Mouse (Mus musculus): ENCODE data around the gene Olfr635. TPM values are rescaled to one million over a fixed set of nuclear protein-coding genes. Genes with fewer than 3 reads are reported as not detected.

Gene Olfr635
- total RNA-seq, 1 experiment: not detected

- H3K36me3 ChIP-seq (ENCODE audit: control insufficient read depth, insufficient read depth, low read length, poor library complexity, severe bottlenecking): no peaks in the 10 kb centered on the region
- no peaks in the 10 kb centered on the region for H3K4me1 ChIP-seq (ENCODE audit: control insufficient read depth in 2 of 2, insufficient read depth in 2 of 2, low read length in 2 of 2, poor library complexity in 1 of 2)
- TF ChIP-seq CHD2 (IDR thresholded peaks at IDR 0.05; ENCODE audit: low read depth, low read length) (no peak), HCFC1 (IDR thresholded peaks at IDR 0.05; ENCODE audit: borderline replicate concordance, insufficient read depth, low read length) (no peak), MAFK (IDR thresholded peaks at IDR 0.05; ENCODE audit: insufficient read depth, low read depth, low read length) (no peak), ZNF384 (IDR thresholded peaks at IDR 0.05; ENCODE audit: low read depth, low read length) (no peak), ZC3H11A (IDR thresholded peaks at IDR 0.05; ENCODE audit: borderline replicate concordance, low read depth, low read length) (no peak)
- H3K9ac ChIP-seq (ENCODE audit: insufficient read depth, low read depth, low read length, poor library complexity, severe bottlenecking): no peak overlapping the region
- no peaks in the 10 kb centered on the region for H3K9me3 ChIP-seq (ENCODE audit: control insufficient read depth, insufficient read depth, low read depth, low read length)
- no peak for DNase-seq (ENCODE audit: low read depth, low spot score)
- no peak overlapping the region for H3K27ac ChIP-seq (ENCODE audit: insufficient read depth, low read depth, low read length, poor library complexity, severe bottlenecking)
- H3K4me3 ChIP-seq (ENCODE audit: insufficient read depth in 1 of 2, low read depth in 1 of 2, low read length in 2 of 2, poor library complexity in 1 of 2, severe bottlenecking in 1 of 2): no peak overlapping the region
- in situ Hi-C loops (cut with MboI; ENCODE audit: low sequenced_read_pairs in 2 of 2, unreplicated experiment in 2 of 2): no loop called here
These were observed 830 bp downstream of the Olfr635 start for GRCm38 (mm10) chr7:103971782-103972181.

- Histone ChIP-seq H3K36me3 (ENCODE audit: control insufficient read depth, insufficient read depth, low read length, poor library complexity, severe bottlenecking) (no peaks in the 10 kb centered on the region), H3K9me3 (ENCODE audit: control insufficient read depth, insufficient read depth, low read depth, low read length) (no peaks in the 10 kb centered on the region), H3K27ac (ENCODE audit: insufficient read depth, low read depth, low read length, poor library complexity, severe bottlenecking) (no peak within 1 kb of the TSS), H3K4me1 (ENCODE audit: control insufficient read depth in 2 of 2, insufficient read depth in 2 of 2, low read length in 2 of 2, poor library complexity in 1 of 2) (no peaks in the 10 kb centered on the region), H3K9ac (ENCODE audit: insufficient read depth, low read depth, low read length, poor library complexity, severe bottlenecking) (no peak within 1 kb of the TSS), H3K4me3 (ENCODE audit: insufficient read depth in 1 of 2, low read depth in 1 of 2, low read length in 2 of 2, poor library complexity in 1 of 2, severe bottlenecking in 1 of 2) (no peak within 1 kb of the TSS)
- DNase-seq (ENCODE audit: low read depth, low spot score): no peak
- in situ Hi-C loops (cut with MboI; ENCODE audit: low sequenced_read_pairs in 2 of 2, unreplicated experiment in 2 of 2): no loop called here
- no peak for TF ChIP-seq ZNF384 (IDR thresholded peaks at IDR 0.05; ENCODE audit: low read depth, low read length)
- TF ChIP-seq ZC3H11A (IDR thresholded peaks at IDR 0.05; ENCODE audit: borderline replicate concordance, low read depth, low read length): no peak
- no peak for TF ChIP-seq HCFC1 (IDR thresholded peaks at IDR 0.05; ENCODE audit: borderline replicate concordance, insufficient read depth, low read length)
- no peak for TF ChIP-seq CHD2 (IDR thresholded peaks at IDR 0.05; ENCODE audit: low read depth, low read length)
- TF ChIP-seq MAFK (IDR thresholded peaks at IDR 0.05; ENCODE audit: insufficient read depth, low read depth, low read length): no peak
These were observed 27.5 kb downstream of the Olfr635 start, which contains the start of gene Olfr638 for GRCm38 (mm10) chr7:103998446-103998845. Gene Olfr638 (plus strand): TSS chr7:103998746.

GRCm38 (mm10) chr7:103999124-103999523 lies 28.2 kb downstream of the Olfr635 start:
- H3K4me1 ChIP-seq (ENCODE audit: control insufficient read depth in 2 of 2, insufficient read depth in 2 of 2, low read length in 2 of 2, poor library complexity in 1 of 2): no peaks in the 10 kb centered on the region
- no peaks in the 10 kb centered on the region for H3K9me3 ChIP-seq (ENCODE audit: control insufficient read depth, insufficient read depth, low read depth, low read length)
- H3K9ac ChIP-seq (ENCODE audit: insufficient read depth, low read depth, low read length, poor library complexity, severe bottlenecking): no peak overlapping the region
- no peaks in the 10 kb centered on the region for H3K36me3 ChIP-seq (ENCODE audit: control insufficient read depth, insufficient read depth, low read length, poor library complexity, severe bottlenecking)
- in situ Hi-C loops (cut with MboI; ENCODE audit: low sequenced_read_pairs in 2 of 2, unreplicated experiment in 2 of 2): no loop called here
- no peak overlapping the region for H3K27ac ChIP-seq (ENCODE audit: insufficient read depth, low read depth, low read length, poor library complexity, severe bottlenecking)
- H3K4me3 ChIP-seq (ENCODE audit: insufficient read depth in 1 of 2, low read depth in 1 of 2, low read length in 2 of 2, poor library complexity in 1 of 2, severe bottlenecking in 1 of 2): no peak overlapping the region
- TF ChIP-seq HCFC1 (IDR thresholded peaks at IDR 0.05; ENCODE audit: borderline replicate concordance, insufficient read depth, low read length) (no peak), CHD2 (IDR thresholded peaks at IDR 0.05; ENCODE audit: low read depth, low read length) (no peak), ZNF384 (IDR thresholded peaks at IDR 0.05; ENCODE audit: low read depth, low read length) (no peak), ZC3H11A (IDR thresholded peaks at IDR 0.05; ENCODE audit: borderline replicate concordance, low read depth, low read length) (no peak), MAFK (IDR thresholded peaks at IDR 0.05; ENCODE audit: insufficient read depth, low read depth, low read length) (no peak)
- no peak for DNase-seq (ENCODE audit: low read depth, low spot score)

GRCm38 (mm10) chr7:104017203-104017602 lies 46.3 kb downstream of the Olfr635 start, which contains the start of gene Olfr639:
Gene Olfr639 (minus strand): TSS chr7:104017303.
- in situ Hi-C loops (cut with MboI; ENCODE audit: low sequenced_read_pairs in 2 of 2, unreplicated experiment in 2 of 2): no loop called here
- H3K27ac ChIP-seq (ENCODE audit: insufficient read depth, low read depth, low read length, poor library complexity, severe bottlenecking): no peak within 1 kb of the TSS
- H3K9ac ChIP-seq (ENCODE audit: insufficient read depth, low read depth, low read length, poor library complexity, severe bottlenecking): no peak within 1 kb of the TSS
- H3K4me3 ChIP-seq (ENCODE audit: insufficient read depth in 1 of 2, low read depth in 1 of 2, low read length in 2 of 2, poor library complexity in 1 of 2, severe bottlenecking in 1 of 2): no peak within 1 kb of the TSS
- H3K4me1 ChIP-seq (ENCODE audit: control insufficient read depth in 2 of 2, insufficient read depth in 2 of 2, low read length in 2 of 2, poor library complexity in 1 of 2): no peaks in the 10 kb centered on the region
- H3K9me3 ChIP-seq (ENCODE audit: control insufficient read depth, insufficient read depth, low read depth, low read length): no peaks in the 10 kb centered on the region
- no peaks in the 10 kb centered on the region for H3K36me3 ChIP-seq (ENCODE audit: control insufficient read depth, insufficient read depth, low read length, poor library complexity, severe bottlenecking)
- no peak for DNase-seq (ENCODE audit: low read depth, low spot score)
- no peak for TF ChIP-seq CHD2 (IDR thresholded peaks at IDR 0.05; ENCODE audit: low read depth, low read length)
- no peak for TF ChIP-seq ZNF384 (IDR thresholded peaks at IDR 0.05; ENCODE audit: low read depth, low read length)
- TF ChIP-seq ZC3H11A (IDR thresholded peaks at IDR 0.05; ENCODE audit: borderline replicate concordance, low read depth, low read length): no peak
- TF ChIP-seq MAFK (IDR thresholded peaks at IDR 0.05; ENCODE audit: insufficient read depth, low read depth, low read length): no peak
- TF ChIP-seq HCFC1 (IDR thresholded peaks at IDR 0.05; ENCODE audit: borderline replicate concordance, insufficient read depth, low read length): no peak

- in situ Hi-C loops (cut with MboI; ENCODE audit: low sequenced_read_pairs in 2 of 2, unreplicated experiment in 2 of 2): no loop called here
- Histone ChIP-seq H3K27ac (ENCODE audit: insufficient read depth, low read depth, low read length, poor library complexity, severe bottlenecking) (no peak overlapping the region), H3K36me3 (ENCODE audit: control insufficient read depth, insufficient read depth, low read length, poor library complexity, severe bottlenecking) (no peaks in the 10 kb centered on the region), H3K4me3 (ENCODE audit: insufficient read depth in 1 of 2, low read depth in 1 of 2, low read length in 2 of 2, poor library complexity in 1 of 2, severe bottlenecking in 1 of 2) (no peak overlapping the region), H3K9me3 (ENCODE audit: control insufficient read depth, insufficient read depth, low read depth, low read length) (no peaks in the 10 kb centered on the region), H3K4me1 (ENCODE audit: control insufficient read depth in 2 of 2, insufficient read depth in 2 of 2, low read length in 2 of 2, poor library complexity in 1 of 2) (no peaks in the 10 kb centered on the region), H3K9ac (ENCODE audit: insufficient read depth, low read depth, low read length, poor library complexity, severe bottlenecking) (no peak overlapping the region)
- DNase-seq (ENCODE audit: low read depth, low spot score): no peak
- TF ChIP-seq HCFC1 (IDR thresholded peaks at IDR 0.05; ENCODE audit: borderline replicate concordance, insufficient read depth, low read length): no peak
- no peak for TF ChIP-seq ZNF384 (IDR thresholded peaks at IDR 0.05; ENCODE audit: low read depth, low read length)
- TF ChIP-seq CHD2 (IDR thresholded peaks at IDR 0.05; ENCODE audit: low read depth, low read length): no peak
- no peak for TF ChIP-seq ZC3H11A (IDR thresholded peaks at IDR 0.05; ENCODE audit: borderline replicate concordance, low read depth, low read length)
- TF ChIP-seq MAFK (IDR thresholded peaks at IDR 0.05; ENCODE audit: insufficient read depth, low read depth, low read length): no peak
These were observed 48.0 kb downstream of the Olfr635 start for GRCm38 (mm10) chr7:104018953-104019352.

All from ES-E14 (cell line).